Mouse (Mus musculus) neural tube, embryonic 11.5 days (tissue): Measurements from ENCODE around the gene Nop10. TPM values are rescaled to one million over a fixed set of nuclear protein-coding genes. Genes with fewer than 3 reads are reported as not detected.

Source experiments
- ATAC-seq: fragments of 200-750 bp; cut with Nextera tagmentation; 2 replicates; pipeline ENCODE4 v1.8.0; 2017; ENCODE audit warnings: moderate number of reproducible peaks, mild to moderate bottlenecking, moderate TSS enrichment, moderate library complexity; ENCODE audit not compliant: insufficient read depth, low FRiP score, low TSS enrichment
- DNase-seq: peaks from one replicate; pipeline ENCODE4 v3.0.0-alpha.2; 2015; ENCODE audit warnings: low spot score
- H3K27ac ChIP-seq: fragments of 300-500 bp; sonication (generic); 2 replicates; pipeline ENCODE4 v1.5.1; 2014; ENCODE audit warnings: low read depth, mild to moderate bottlenecking, low read length
- H3K27me3 ChIP-seq: fragments of 300-500 bp; sonication (generic); 2 replicates; pipeline ENCODE4 v1.6.1; 2014; ENCODE audit warnings: mild to moderate bottlenecking, low read length, mixed read lengths; ENCODE audit not compliant: control insufficient read depth, insufficient read depth
- H3K36me3 ChIP-seq: fragments of 300-500 bp; sonication (generic); 2 replicates; pipeline ENCODE4 v1.6.1; 2014; ENCODE audit warnings: mild to moderate bottlenecking, low read length, moderate library complexity, mixed read lengths; ENCODE audit not compliant: control insufficient read depth, insufficient read depth
- H3K4me1 ChIP-seq: fragments of 300-500 bp; sonication (generic); 2 replicates; pipeline ENCODE4 v1.6.1; 2014; ENCODE audit warnings: low read length, mixed read lengths; ENCODE audit not compliant: control insufficient read depth, insufficient read depth
- H3K4me2 ChIP-seq: fragments of 300-500 bp; sonication (generic); 2 replicates; pipeline ENCODE4 v1.6.1; 2014; ENCODE audit warnings: low read depth, mild to moderate bottlenecking, moderate library complexity
- H3K4me3 ChIP-seq: fragments of 300-500 bp; sonication (generic); 2 replicates; pipeline ENCODE4 v1.5.1; 2014; ENCODE audit warnings: low read depth, low read length
- H3K9ac ChIP-seq: fragments of 300-500 bp; sonication (generic); 2 replicates; pipeline ENCODE4 v1.6.1; 2014; ENCODE audit warnings: mild to moderate bottlenecking, low read length
- H3K9me3 ChIP-seq: fragments of 300-500 bp; sonication (generic); 2 replicates; pipeline ENCODE4 v1.6.1; 2016; ENCODE audit warnings: low read length; ENCODE audit not compliant: control insufficient read depth
- WGBS: fragments of 180-500 bp; shearing (Covaris S2); extraction: QIAGEN DNeasy Blood & Tissue Kit; methylation state at CpG from one replicate; pipeline ENCODE4 v1.1.7; 2014; 5-methylcytosine and 5-hydroxymethylcytosine counted together
- polyA plus RNA-seq: library from polyadenylated mRNA; unstranded; fragments of >200 nt; fragmentation: Nextera tagmentation; extraction: Ambion mirVana; gene quantifications from 2 replicates; pipeline ENCODE4 v1.2.1, GENCODE M21; 2014

Nop10 gene
- polyA plus RNA-seq, 1 experiment from 2014 or later, result 167 TPM

GRCm38 (mm10) chr2:112239212-112239934 is 22.4 kb upstream of the Nop10 start, which contains the start of gene Lpcat4:
TSS of gene Lpcat4 (plus strand) at chr2:112239468.
- H3K27ac ChIP-seq, result peak within 1 kb of the TSS; percentile 94
- WGBS, result under 1% methylated on average over 62 of the region's 94 CpGs
- H3K27me3 ChIP-seq, result no peaks in the 10 kb centered on the region
- peak within 1 kb of the TSS; percentile 84 for H3K9ac ChIP-seq
- H3K9me3 ChIP-seq, result no peaks in the 10 kb centered on the region
- H3K36me3 ChIP-seq, result no peaks in the 10 kb centered on the region
- no peaks in the 10 kb centered on the region; the same call in 1 of the 2 replicates for H3K4me1 ChIP-seq
- peak within 1 kb of the TSS; percentile 61 for H3K4me3 ChIP-seq
- peak within 1 kb of the TSS; percentile 72 for H3K4me2 ChIP-seq
- DNase-seq (peak; percentile 94), ATAC-seq (peak; percentile 89)

GRCm38 (mm10) chr2:112239935-112240721 is 21.6 kb upstream of the Nop10 start:
- H3K27me3 ChIP-seq, result no peaks in the 10 kb centered on the region
- H3K36me3 ChIP-seq, result no peaks in the 10 kb centered on the region
- ATAC-seq (peak; percentile 70), DNase-seq (peak; percentile 55)
- no peaks in the 10 kb centered on the region for H3K9me3 ChIP-seq
- H3K4me3 ChIP-seq, result peak overlapping the region; percentile 61
- H3K27ac ChIP-seq, result peak overlapping the region; percentile 94
- WGBS, result under 1% methylated on average over 27 of the region's 28 CpGs
- peak overlapping the region; percentile 72 for H3K4me2 ChIP-seq
- H3K9ac ChIP-seq, result peak overlapping the region; percentile 84
- H3K4me1 ChIP-seq, result no peaks in the 10 kb centered on the region; the same call in 1 of the 2 replicates

- 88% methylated on average over 14 of the region's 14 CpGs for WGBS
These were observed 19.9 kb upstream of the Nop10 start for GRCm38 (mm10) chr2:112241787-112242186.

GRCm38 (mm10) chr2:112245307-112245706 is 16.4 kb upstream of the Nop10 start:
- Histone ChIP-seq H3K9me3 (no peaks in the 10 kb centered on the region), H3K4me2 (no peak overlapping the region), H3K9ac (no peak overlapping the region), H3K36me3 (no peaks in the 10 kb centered on the region; the same call in 1 of the 2 replicates), H3K4me3 (no peak overlapping the region), H3K4me1 (no peaks in the 10 kb centered on the region; the same call in 1 of the 2 replicates), H3K27me3 (no peaks in the 10 kb centered on the region), H3K27ac (no peak overlapping the region)
- 88% methylated on average over 5 of the region's 5 CpGs for WGBS
- DNase-seq, result no peak
- no peak for ATAC-seq

More at GRCm38 (mm10) chr2:112241787-112242186, 19.9 kb upstream of the Nop10 start:
- Histone ChIP-seq H3K36me3 (no peaks in the 10 kb centered on the region; the same call in 1 of the 2 replicates), H3K4me2 (no peak overlapping the region), H3K9me3 (no peaks in the 10 kb centered on the region), H3K4me3 (no peak overlapping the region), H3K4me1 (no peaks in the 10 kb centered on the region; the same call in 1 of the 2 replicates), H3K27me3 (no peaks in the 10 kb centered on the region), H3K9ac (no peak overlapping the region), H3K27ac (no peak overlapping the region)
- no peak for DNase-seq
- no peak for ATAC-seq

- Histone ChIP-seq H3K4me3 (no peak overlapping the region), H3K36me3 (no peaks in the 10 kb centered on the region; the same call in 1 of the 2 replicates), H3K27ac (no peak overlapping the region), H3K9me3 (no peaks in the 10 kb centered on the region), H3K27me3 (no peaks in the 10 kb centered on the region), H3K9ac (no peak overlapping the region), H3K4me1 (no peaks in the 10 kb centered on the region), H3K4me2 (no peak overlapping the region)
- ATAC-seq (no peak), DNase-seq (no peak)
- WGBS, result 97% methylated on average over 6 of the region's 6 CpGs
These were observed 15.5 kb upstream of the Nop10 start for GRCm38 (mm10) chr2:112246193-112246592.

- no peaks in the 10 kb centered on the region for H3K9me3 ChIP-seq
- H3K4me3 ChIP-seq, result no peak overlapping the region
- ATAC-seq, result no peak
- H3K4me2 ChIP-seq, result no peak overlapping the region
- no peak overlapping the region for H3K27ac ChIP-seq
- H3K27me3 ChIP-seq, result no peaks in the 10 kb centered on the region
- no peaks in the 10 kb centered on the region for H3K4me1 ChIP-seq
- no peaks in the 10 kb centered on the region; the same call in 1 of the 2 replicates for H3K36me3 ChIP-seq
- no peak for DNase-seq
- no peak overlapping the region for H3K9ac ChIP-seq
- 89% methylated on average over 10 of the region's 10 CpGs for WGBS
These were observed 14.4 kb upstream of the Nop10 start for GRCm38 (mm10) chr2:112247323-112247722.

- ATAC-seq (no peak), DNase-seq (no peak)
- Histone ChIP-seq H3K4me2 (no peak overlapping the region), H3K27me3 (no peaks in the 10 kb centered on the region), H3K9me3 (no peaks in the 10 kb centered on the region), H3K4me1 (no peaks in the 10 kb centered on the region), H3K4me3 (no peak overlapping the region), H3K36me3 (no peaks in the 10 kb centered on the region; the same call in 1 of the 2 replicates), H3K9ac (no peak overlapping the region), H3K27ac (no peak overlapping the region)
- WGBS, result 92% methylated on average over 10 of the region's 10 CpGs
These were observed 11.8 kb upstream of the Nop10 start for GRCm38 (mm10) chr2:112249780-112250453.

- Histone ChIP-seq H3K27ac (no peak overlapping the region), H3K4me2 (no peak overlapping the region), H3K36me3 (no peaks in the 10 kb centered on the region), H3K4me3 (no peak overlapping the region), H3K9me3 (no peaks in the 10 kb centered on the region), H3K9ac (no peak overlapping the region), H3K4me1 (no peaks in the 10 kb centered on the region), H3K27me3 (no peaks in the 10 kb centered on the region)
- DNase-seq (no peak), ATAC-seq (no peak)
- 75% methylated on average over 7 of the region's 7 CpGs for WGBS
These were observed 6.8 kb upstream of the Nop10 start for GRCm38 (mm10) chr2:112254675-112255515.
